Mouse (Mus musculus) forebrain, embryonic 14.5 days (tissue): Measurements from ENCODE around the gene Kdm6b. TPM values are rescaled to one million over a fixed set of nuclear protein-coding genes. Genes with fewer than 3 reads are reported as not detected.
A peak's percentile ranks its signal among the peaks of the same experiment; 100 is the strongest.

Source experiments
- ATAC-seq: fragments of 200-750 bp; cut with Nextera tagmentation; 2 replicates; pipeline ENCODE4 v1.8.0; 2017; ENCODE audit warnings: mild to moderate bottlenecking, moderate library complexity
- DNase-seq: peaks from one replicate; pipeline ENCODE4 v3.0.0-alpha.2; 2015; ENCODE audit warnings: low spot score
- H3K27ac ChIP-seq: fragments of 300-500 bp; sonication (generic); 2 replicates; pipeline ENCODE4 v1.5.1; 2014; ENCODE audit warnings: low read depth, mild to moderate bottlenecking, control low read depth, low read length, moderate library complexity
- H3K27me3 ChIP-seq: fragments of 300-500 bp; sonication (generic); replicated peaks from 2 replicates; pipeline ENCODE4 v1.6.1; 2014; ENCODE audit warnings: low read length, control low read depth, mixed read lengths; ENCODE audit not compliant: control insufficient read depth, insufficient read depth
- H3K36me3 ChIP-seq: fragments of 300-500 bp; sonication (generic); 2 replicates; pipeline ENCODE4 v1.6.1; 2014; ENCODE audit warnings: low read length, control low read depth; ENCODE audit not compliant: control insufficient read depth, insufficient read depth
- H3K4me1 ChIP-seq: fragments of 300-500 bp; sonication (generic); 2 replicates; pipeline ENCODE4 v1.6.1; 2014; ENCODE audit warnings: antibody characterized with exemption, low read length, control low read depth; ENCODE audit not compliant: control insufficient read depth, insufficient read depth
- H3K4me2 ChIP-seq: fragments of 300-500 bp; sonication (generic); 2 replicates; pipeline ENCODE4 v1.6.1; 2014; ENCODE audit warnings: mild to moderate bottlenecking, control low read depth, low read length
- H3K4me3 ChIP-seq: fragments of 300-500 bp; sonication (generic); 2 replicates; pipeline ENCODE4 v1.5.1; 2014; ENCODE audit warnings: low read depth, low read length, control low read depth
- H3K9ac ChIP-seq: fragments of 300-500 bp; sonication (generic); 2 replicates; pipeline ENCODE4 v1.6.1; 2014; ENCODE audit warnings: mild to moderate bottlenecking, low read length, control low read depth, moderate library complexity
- H3K9me3 ChIP-seq: fragments of 300-500 bp; sonication (generic); replicated peaks from 2 replicates; pipeline ENCODE4 v1.6.1; 2016; ENCODE audit warnings: low read length, control low read depth, mixed read lengths; ENCODE audit not compliant: control insufficient read depth
- WGBS: fragments of 180-500 bp; shearing (Covaris S2); extraction: QIAGEN DNeasy Blood & Tissue Kit; methylation state at CpG from one replicate; pipeline ENCODE4 v1.1.7; 2014; 5-methylcytosine and 5-hydroxymethylcytosine counted together
- polyA plus RNA-seq: library from polyadenylated mRNA; unstranded; fragments of >200 nt; fragmentation: Nextera tagmentation; extraction: Ambion mirVana; gene quantifications from 2 replicates; pipeline ENCODE4 v1.2.1, GENCODE M21; 2014

Gene Kdm6b
- polyA plus RNA-seq, 1 experiment from 2014 or later, result 28.7 TPM

- DNase-seq (no peak), ATAC-seq (no peak)
- Histone ChIP-seq H3K27me3 (no peaks in the 10 kb centered on the region), H3K9ac (no peak overlapping the region), H3K4me1 (no peaks in the 10 kb centered on the region; the same call in 1 of the 2 replicates), H3K4me2 (no peak overlapping the region), H3K36me3 (no peaks in the 10 kb centered on the region), H3K27ac (no peak overlapping the region), H3K4me3 (no peak overlapping the region), H3K9me3 (no peaks in the 10 kb centered on the region)
- 83% methylated on average over 7 of the region's 7 CpGs for WGBS
These were observed 26.7 kb downstream of the Kdm6b start for GRCm38 (mm10) chr11:69386758-69387157.

GRCm38 (mm10) chr11:69384979-69385378, 28.5 kb downstream of the Kdm6b start:
- Histone ChIP-seq H3K9ac (no peak overlapping the region), H3K27ac (no peak overlapping the region), H3K4me1 (no peaks in the 10 kb centered on the region; the same call in 1 of the 2 replicates), H3K9me3 (no peaks in the 10 kb centered on the region), H3K4me2 (no peak overlapping the region), H3K27me3 (no peaks in the 10 kb centered on the region), H3K4me3 (no peak overlapping the region), H3K36me3 (no peaks in the 10 kb centered on the region)
- no peak for ATAC-seq
- 82% methylated on average over 6 of the region's 6 CpGs for WGBS
- no peak for DNase-seq

DNA sequence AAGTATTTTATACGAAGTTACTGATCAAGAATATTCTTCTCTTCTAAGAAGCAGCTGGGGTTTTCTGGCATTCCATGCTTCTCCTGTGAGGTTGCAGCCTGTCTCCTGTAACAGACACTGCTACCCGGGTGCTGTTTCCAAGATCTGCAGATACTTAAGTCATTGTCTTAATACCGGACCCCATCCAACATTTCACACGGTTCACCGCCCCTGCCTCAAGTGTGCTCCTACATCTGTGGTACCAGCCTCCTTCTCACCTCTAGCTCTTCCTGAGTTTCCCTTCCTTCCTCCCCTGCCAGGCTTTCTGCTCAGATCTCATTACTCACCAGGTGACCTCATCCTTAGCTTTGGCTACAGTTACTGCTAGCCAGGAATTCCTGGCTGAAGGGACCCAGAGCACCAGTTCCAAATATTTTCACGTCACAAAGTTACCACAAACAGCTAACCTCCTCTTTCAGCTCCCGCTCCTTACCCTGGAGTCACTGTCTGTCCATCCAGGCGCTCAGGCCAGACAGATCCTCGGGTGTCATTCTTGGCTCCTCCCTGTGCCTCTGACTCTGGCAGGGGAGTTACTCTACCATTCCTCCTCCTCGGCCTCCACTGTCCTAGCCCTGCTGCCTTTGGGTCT, 30.9 kb downstream of the Kdm6b start:
- Histone ChIP-seq H3K9ac (no peak overlapping the region), H3K4me2 (no peak overlapping the region), H3K27me3 (no peaks in the 10 kb centered on the region), H3K4me3 (no peak overlapping the region), H3K4me1 (no peaks in the 10 kb centered on the region; the same call in 1 of the 2 replicates), H3K9me3 (no peaks in the 10 kb centered on the region), H3K36me3 (no peaks in the 10 kb centered on the region), H3K27ac (no peak overlapping the region)
- ATAC-seq (no peak), DNase-seq (no peak)
- WGBS, result 60% methylated on average over 10 of the region's 10 CpGs

- DNase-seq (no peak), ATAC-seq (no peak)
- H3K4me1 ChIP-seq, result no peaks in the 10 kb centered on the region; the same call in 1 of the 2 replicates
- H3K27me3 ChIP-seq, result no peaks in the 10 kb centered on the region
- 81% methylated on average over 6 of the region's 6 CpGs for WGBS
- H3K36me3 ChIP-seq, result no peaks in the 10 kb centered on the region
- no peak overlapping the region for H3K9ac ChIP-seq
- H3K9me3 ChIP-seq, result no peaks in the 10 kb centered on the region
- no peak overlapping the region for H3K4me3 ChIP-seq
- H3K4me2 ChIP-seq, result no peak overlapping the region
- no peak overlapping the region for H3K27ac ChIP-seq
These were observed 32.1 kb downstream of the Kdm6b start for GRCm38 (mm10) chr11:69381356-69381755.

DNA sequence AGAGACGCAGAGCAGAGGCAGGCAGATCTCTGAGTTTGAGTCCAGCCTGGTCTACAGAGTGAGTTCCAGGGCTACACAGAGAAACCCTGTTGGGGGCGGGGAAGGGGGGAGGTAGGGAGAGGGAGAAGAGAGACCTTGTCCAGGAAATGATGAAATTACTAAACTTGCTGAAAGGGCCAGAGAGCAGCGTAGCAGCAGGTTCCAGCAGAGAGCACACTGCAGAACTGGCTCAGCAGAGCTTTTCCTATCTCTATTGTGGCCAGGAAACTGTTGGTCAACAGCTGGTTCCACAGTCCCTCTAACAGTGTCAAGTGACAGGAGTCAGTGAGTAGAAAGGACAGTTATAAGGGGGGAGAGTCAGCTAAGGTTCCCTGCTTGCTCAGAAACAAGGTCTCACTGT, 33.9 kb downstream of the Kdm6b start:
- no peaks in the 10 kb centered on the region; the same call in 1 of the 2 replicates for H3K4me1 ChIP-seq
- 81% methylated on average over 3 of the region's 3 CpGs for WGBS
- H3K9me3 ChIP-seq, result no peaks in the 10 kb centered on the region
- no peak overlapping the region for H3K4me3 ChIP-seq
- H3K27ac ChIP-seq, result no peak overlapping the region
- ATAC-seq (no peak), DNase-seq (no peak)
- H3K36me3 ChIP-seq, result 0 out of 2 replicates have a peak, but pooled peaks cover 3% of the 10 kb centered on the region
- H3K9ac ChIP-seq, result no peak overlapping the region
- no peaks in the 10 kb centered on the region for H3K27me3 ChIP-seq
- H3K4me2 ChIP-seq, result no peak overlapping the region

GRCm38 (mm10) chr11:69377766-69378165, 35.7 kb downstream of the Kdm6b start:
- Histone ChIP-seq H3K36me3 (peaks cover 8% of the 10 kb centered on the region; the same call in 1 of the 2 replicates), H3K9me3 (no peaks in the 10 kb centered on the region), H3K9ac (no peak overlapping the region), H3K27ac (no peak overlapping the region), H3K4me1 (no peaks in the 10 kb centered on the region; the same call in 1 of the 2 replicates), H3K4me3 (no peak overlapping the region), H3K4me2 (no peak overlapping the region), H3K27me3 (no peaks in the 10 kb centered on the region)
- DNase-seq (no peak), ATAC-seq (no peak)
- 79% methylated on average over 3 of the region's 3 CpGs for WGBS

DNA sequence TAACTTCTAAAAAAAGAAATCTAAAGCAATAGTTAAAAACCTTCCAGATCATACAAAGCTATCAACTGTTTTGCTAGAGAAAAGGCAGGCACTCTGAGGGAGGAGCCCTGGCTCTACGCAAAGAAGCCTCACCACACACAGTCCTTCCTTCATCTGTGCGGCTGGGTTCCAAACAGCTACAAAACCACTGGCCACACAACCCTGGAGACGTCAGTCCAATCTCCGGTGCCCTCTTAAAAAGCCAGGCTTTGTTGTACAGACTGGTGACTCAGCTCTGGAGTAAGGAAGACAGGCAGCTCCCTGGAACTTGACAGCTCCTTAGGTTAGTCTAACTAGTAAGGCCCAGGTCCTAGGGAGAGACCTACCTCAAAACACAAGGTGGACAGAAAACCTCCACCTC, 37.8 kb downstream of the Kdm6b start:
- H3K4me3 ChIP-seq, result no peak overlapping the region
- no peak overlapping the region for H3K27ac ChIP-seq
- WGBS, result 88% methylated on average over 4 of the region's 4 CpGs
- no peaks in the 10 kb centered on the region for H3K27me3 ChIP-seq
- peaks cover 8% of the 10 kb centered on the region; the same call in 1 of the 2 replicates for H3K36me3 ChIP-seq
- peaks cover 19% of the 10 kb centered on the region for H3K4me1 ChIP-seq
- H3K4me2 ChIP-seq, result no peak overlapping the region
- no peak overlapping the region for H3K9ac ChIP-seq
- no peaks in the 10 kb centered on the region for H3K9me3 ChIP-seq
- ATAC-seq, result no peak
- no peak for DNase-seq

DNA sequence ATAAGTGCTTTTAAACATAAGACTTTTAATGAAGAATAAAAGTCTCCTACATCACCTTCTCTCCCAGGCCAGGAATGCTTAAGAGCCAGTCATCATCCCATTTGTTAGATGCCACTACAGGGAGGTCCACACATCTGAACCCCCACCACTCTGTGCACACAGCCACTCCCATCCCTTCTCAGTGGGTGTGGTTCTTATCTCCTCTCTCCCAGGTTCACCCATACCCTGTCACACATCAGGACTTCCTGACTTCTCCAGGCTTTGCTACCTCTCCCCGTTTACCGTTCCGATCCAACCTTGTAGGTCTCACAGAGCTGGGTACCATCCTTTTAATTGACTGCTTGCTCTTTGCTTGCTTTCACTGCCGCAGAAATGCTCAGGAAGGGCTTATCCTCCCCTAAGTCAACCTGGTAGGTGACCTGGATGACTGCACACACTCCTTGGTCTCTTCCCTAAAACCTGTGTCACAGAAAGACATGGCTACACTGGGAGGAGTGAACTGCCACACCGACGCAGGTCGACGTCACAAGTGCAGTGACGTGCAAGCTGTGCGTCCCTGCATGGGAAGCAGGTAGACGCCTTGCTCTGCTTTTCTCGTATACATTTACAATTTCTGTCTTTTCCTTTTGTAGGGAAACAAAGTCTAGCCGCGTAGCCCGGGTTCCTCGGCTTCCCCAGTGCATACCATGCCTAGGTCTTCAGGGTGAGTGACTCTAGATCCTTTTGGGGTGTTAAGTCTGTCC, 40.1 kb downstream of the Kdm6b start:
- Histone ChIP-seq H3K4me1 (peaks cover 20% of the 10 kb centered on the region), H3K27ac (peak overlapping the region; percentile 88; the same call in 1 of the 2 replicates), H3K4me2 (no peak overlapping the region), H3K9ac (no peak overlapping the region), H3K9me3 (no peaks in the 10 kb centered on the region), H3K4me3 (no peak overlapping the region), H3K27me3 (no peaks in the 10 kb centered on the region), H3K36me3 (peaks cover 8% of the 10 kb centered on the region; the same call in 1 of the 2 replicates)
- DNase-seq (no peak), ATAC-seq (no peak)
- 94% methylated on average over 16 of the region's 16 CpGs for WGBS

- H3K9ac ChIP-seq, result no peak overlapping the region
- H3K4me2 ChIP-seq, result no peak overlapping the region
- no peak overlapping the region for H3K4me3 ChIP-seq
- WGBS, result 67% methylated on average over 3 of the region's 3 CpGs
- ATAC-seq (no peak), DNase-seq (no peak)
- peaks cover 23% of the 10 kb centered on the region for H3K4me1 ChIP-seq
- no peaks in the 10 kb centered on the region for H3K27me3 ChIP-seq
- peaks cover 8% of the 10 kb centered on the region; the same call in 1 of the 2 replicates for H3K36me3 ChIP-seq
- H3K27ac ChIP-seq, result peak overlapping the region; percentile 88
- no peaks in the 10 kb centered on the region for H3K9me3 ChIP-seq
These were observed 40.7 kb downstream of the Kdm6b start for GRCm38 (mm10) chr11:69372780-69373170.
